Mouse (Mus musculus): ENCODE results near the gene Hebp2. TPM values are rescaled to one million over a fixed set of nuclear protein-coding genes. Genes with fewer than 3 reads are reported as not detected.

Hebp2 gene
- polyA plus RNA-seq, 1 experiment from 2014 or later = 10.8 TPM

- peak overlapping the region; percentile 67 for H3K4me3 ChIP-seq (ENCODE audit: low read depth, low read length)
- no peaks in the 10 kb centered on the region for H3K9me3 ChIP-seq (replicated peaks; ENCODE audit: control insufficient read depth, low read length, poor library complexity, severe bottlenecking)
- peak; percentile 16 for ATAC-seq
- H3K36me3 ChIP-seq (ENCODE audit: control insufficient read depth, insufficient read depth, low read length) = no peaks in the 10 kb centered on the region
- H3K4me2 ChIP-seq (ENCODE audit: low read length) = peak overlapping the region; percentile 93
- peak overlapping the region; percentile 87 for H3K9ac ChIP-seq (ENCODE audit: low read depth, low read length)
- peaks cover 4% of the 10 kb centered on the region for H3K4me1 ChIP-seq (ENCODE audit: control insufficient read depth, insufficient read depth, low read length)
- WGBS = 8% methylated on average over 13 of the region's 13 CpGs
- H3K27ac ChIP-seq (ENCODE audit: low read length) = peak overlapping the region; percentile 61; the same call in 1 of the 2 replicates
- H3K27me3 ChIP-seq (ENCODE audit: control insufficient read depth, insufficient read depth, low read depth, low read length) = no peaks in the 10 kb centered on the region
These were observed 567 bp downstream of the Hebp2 start for GRCm38 (mm10) chr10:18545309-18545708.

GRCm38 (mm10) chr10:18536889-18537288, 9.0 kb downstream of the Hebp2 start:
- 93% methylated on average over 2 of the region's 2 CpGs for WGBS
- no peaks in the 10 kb centered on the region for H3K4me1 ChIP-seq (ENCODE audit: control insufficient read depth, insufficient read depth, low read length)

GRCm38 (mm10) chr10:18532293-18532692, 13.6 kb downstream of the Hebp2 start:
- H3K9me3 ChIP-seq (replicated peaks; ENCODE audit: control insufficient read depth, low read length, poor library complexity, severe bottlenecking) = no peaks in the 10 kb centered on the region
- H3K4me2 ChIP-seq (ENCODE audit: low read length) = no peak overlapping the region
- H3K4me1 ChIP-seq (ENCODE audit: control insufficient read depth, insufficient read depth, low read length) = peaks cover 3% of the 10 kb centered on the region; the same call in 1 of the 2 replicates
- H3K27me3 ChIP-seq (ENCODE audit: control insufficient read depth, insufficient read depth, low read depth, low read length) = no peaks in the 10 kb centered on the region
- ATAC-seq = no peak
- no peak overlapping the region for H3K4me3 ChIP-seq (ENCODE audit: low read depth, low read length)
- peaks cover 6% of the 10 kb centered on the region for H3K36me3 ChIP-seq (ENCODE audit: control insufficient read depth, insufficient read depth, low read length)
- no peak overlapping the region for H3K9ac ChIP-seq (ENCODE audit: low read depth, low read length)
- WGBS = 71% methylated on average over 8 of the region's 8 CpGs
- no peak overlapping the region for H3K27ac ChIP-seq (ENCODE audit: low read length)

More at GRCm38 (mm10) chr10:18536889-18537288, 9.0 kb downstream of the Hebp2 start:
- no peaks in the 10 kb centered on the region for H3K9me3 ChIP-seq (replicated peaks; ENCODE audit: control insufficient read depth, low read length, poor library complexity, severe bottlenecking)
- H3K4me3 ChIP-seq (ENCODE audit: low read depth, low read length) = no peak overlapping the region
- no peak overlapping the region for H3K4me2 ChIP-seq (ENCODE audit: low read length)
- no peaks in the 10 kb centered on the region for H3K36me3 ChIP-seq (ENCODE audit: control insufficient read depth, insufficient read depth, low read length)
- no peak overlapping the region for H3K9ac ChIP-seq (ENCODE audit: low read depth, low read length)
- no peak overlapping the region for H3K27ac ChIP-seq (ENCODE audit: low read length)
- H3K27me3 ChIP-seq (ENCODE audit: control insufficient read depth, insufficient read depth, low read depth, low read length) = no peaks in the 10 kb centered on the region
- peak; percentile 37; the same call in 1 of the 2 replicates for ATAC-seq

- Histone ChIP-seq H3K4me2 (ENCODE audit: low read length) (no peak overlapping the region), H3K4me3 (ENCODE audit: low read depth, low read length) (no peak overlapping the region), H3K9ac (ENCODE audit: low read depth, low read length) (no peak overlapping the region), H3K9me3 (replicated peaks; ENCODE audit: control insufficient read depth, low read length, poor library complexity, severe bottlenecking) (no peaks in the 10 kb centered on the region), H3K27ac (ENCODE audit: low read length) (no peak overlapping the region), H3K4me1 (ENCODE audit: control insufficient read depth, insufficient read depth, low read length) (peaks cover 7% of the 10 kb centered on the region), H3K36me3 (ENCODE audit: control insufficient read depth, insufficient read depth, low read length) (peaks cover 6% of the 10 kb centered on the region), H3K27me3 (ENCODE audit: control insufficient read depth, insufficient read depth, low read depth, low read length) (no peaks in the 10 kb centered on the region)
- 87% methylated on average over 4 of the region's 4 CpGs for WGBS
- no peak for ATAC-seq
These were observed 15.7 kb downstream of the Hebp2 start for GRCm38 (mm10) chr10:18530161-18530560.

- H3K27ac ChIP-seq (ENCODE audit: low read length) = no peak overlapping the region
- H3K4me2 ChIP-seq (ENCODE audit: low read length) = no peak overlapping the region
- WGBS = 82% methylated on average over 4 of the region's 4 CpGs
- H3K27me3 ChIP-seq (ENCODE audit: control insufficient read depth, insufficient read depth, low read depth, low read length) = no peaks in the 10 kb centered on the region
- H3K9ac ChIP-seq (ENCODE audit: low read depth, low read length) = no peak overlapping the region
- no peak overlapping the region for H3K4me3 ChIP-seq (ENCODE audit: low read depth, low read length)
- peaks cover 7% of the 10 kb centered on the region for H3K36me3 ChIP-seq (ENCODE audit: control insufficient read depth, insufficient read depth, low read length)
- no peak for ATAC-seq
- peaks cover 7% of the 10 kb centered on the region for H3K4me1 ChIP-seq (ENCODE audit: control insufficient read depth, insufficient read depth, low read length)
- H3K9me3 ChIP-seq (replicated peaks; ENCODE audit: control insufficient read depth, low read length, poor library complexity, severe bottlenecking) = no peaks in the 10 kb centered on the region
These were observed 16.7 kb downstream of the Hebp2 start for GRCm38 (mm10) chr10:18529177-18529576.

- peaks cover 7% of the 10 kb centered on the region for H3K4me1 ChIP-seq (ENCODE audit: control insufficient read depth, insufficient read depth, low read length)
- 51% methylated on average over 5 of the region's 5 CpGs for WGBS
- H3K27ac ChIP-seq (ENCODE audit: low read length) = no peak overlapping the region
- H3K27me3 ChIP-seq (ENCODE audit: control insufficient read depth, insufficient read depth, low read depth, low read length) = no peaks in the 10 kb centered on the region
- no peak for ATAC-seq
- peaks cover 12% of the 10 kb centered on the region for H3K36me3 ChIP-seq (ENCODE audit: control insufficient read depth, insufficient read depth, low read length)
- H3K4me2 ChIP-seq (ENCODE audit: low read length) = no peak overlapping the region
- no peak overlapping the region for H3K4me3 ChIP-seq (ENCODE audit: low read depth, low read length)
- no peak overlapping the region for H3K9ac ChIP-seq (ENCODE audit: low read depth, low read length)
- no peaks in the 10 kb centered on the region for H3K9me3 ChIP-seq (replicated peaks; ENCODE audit: control insufficient read depth, low read length, poor library complexity, severe bottlenecking)
These were observed 17.4 kb downstream of the Hebp2 start for GRCm38 (mm10) chr10:18528475-18528874.

GRCm38 (mm10) chr10:18527766-18528165, 18.1 kb downstream of the Hebp2 start:
- no peak overlapping the region for H3K4me3 ChIP-seq (ENCODE audit: low read depth, low read length)
- no peak overlapping the region for H3K27ac ChIP-seq (ENCODE audit: low read length)
- H3K4me1 ChIP-seq (ENCODE audit: control insufficient read depth, insufficient read depth, low read length) = peaks cover 7% of the 10 kb centered on the region
- H3K9me3 ChIP-seq (replicated peaks; ENCODE audit: control insufficient read depth, low read length, poor library complexity, severe bottlenecking) = no peaks in the 10 kb centered on the region
- WGBS = 73% methylated on average over 7 of the region's 7 CpGs
- peaks cover 12% of the 10 kb centered on the region for H3K36me3 ChIP-seq (ENCODE audit: control insufficient read depth, insufficient read depth, low read length)
- no peak overlapping the region for H3K9ac ChIP-seq (ENCODE audit: low read depth, low read length)
- ATAC-seq = no peak
- no peaks in the 10 kb centered on the region for H3K27me3 ChIP-seq (ENCODE audit: control insufficient read depth, insufficient read depth, low read depth, low read length)
- H3K4me2 ChIP-seq (ENCODE audit: low read length) = no peak overlapping the region

GRCm38 (mm10) chr10:18526851-18527675, 18.8 kb downstream of the Hebp2 start:
- Histone ChIP-seq H3K4me2 (ENCODE audit: low read length) (no peak overlapping the region), H3K27me3 (ENCODE audit: control insufficient read depth, insufficient read depth, low read depth, low read length) (no peaks in the 10 kb centered on the region), H3K4me3 (ENCODE audit: low read depth, low read length) (no peak overlapping the region), H3K27ac (ENCODE audit: low read length) (no peak overlapping the region), H3K9ac (ENCODE audit: low read depth, low read length) (no peak overlapping the region), H3K4me1 (ENCODE audit: control insufficient read depth, insufficient read depth, low read length) (peaks cover 7% of the 10 kb centered on the region), H3K36me3 (ENCODE audit: control insufficient read depth, insufficient read depth, low read length) (peaks cover 12% of the 10 kb centered on the region), H3K9me3 (replicated peaks; ENCODE audit: control insufficient read depth, low read length, poor library complexity, severe bottlenecking) (no peaks in the 10 kb centered on the region)
- ATAC-seq = no peak
- 73% methylated on average over 20 of the region's 20 CpGs for WGBS

- H3K36me3 ChIP-seq (ENCODE audit: control insufficient read depth, insufficient read depth, low read length) = peaks cover 7% of the 10 kb centered on the region
- H3K4me2 ChIP-seq (ENCODE audit: low read length) = no peak overlapping the region
- WGBS = 77% methylated on average over 22 of the region's 22 CpGs
- 0 out of 2 replicates have a peak overlapping the region, but pooled peaks have one; percentile 3 for H3K9ac ChIP-seq (ENCODE audit: low read depth, low read length)
- no peak overlapping the region for H3K4me3 ChIP-seq (ENCODE audit: low read depth, low read length)
- no peaks in the 10 kb centered on the region for H3K27me3 ChIP-seq (ENCODE audit: control insufficient read depth, insufficient read depth, low read depth, low read length)
- peaks cover 7% of the 10 kb centered on the region for H3K4me1 ChIP-seq (ENCODE audit: control insufficient read depth, insufficient read depth, low read length)
- 0 out of 2 replicates have a peak overlapping the region, but pooled peaks have one; percentile 7 for H3K27ac ChIP-seq (ENCODE audit: low read length)
- H3K9me3 ChIP-seq (replicated peaks; ENCODE audit: control insufficient read depth, low read length, poor library complexity, severe bottlenecking) = no peaks in the 10 kb centered on the region
- peak; percentile 66 for ATAC-seq
These were observed 19.6 kb downstream of the Hebp2 start for GRCm38 (mm10) chr10:18526184-18526850.
